Mouse (Mus musculus) erythroblast, adult 5-6 weeks (primary cell): ENCODE results near the gene Cdc14a. TPM values are rescaled to one million over a fixed set of nuclear protein-coding genes. Genes with fewer than 3 reads are reported as not detected.

Experiments used
- ATAC-seq: replicated peaks from 2 replicates; pipeline ENCODE4 v1.8.0; 2016; ENCODE audit warnings: moderate number of reproducible peaks, mild to moderate bottlenecking, moderate TSS enrichment, inconsistent platforms; ENCODE audit not compliant: poor library complexity, low FRiP score, severe bottlenecking
- total RNA-seq, 2 experiments: library from RNA; stranded (forward) in 1 of 2; stranded (reverse) in 1 of 2; fragments of 150-400 nt in 1 of 2; fragments of 200-764, 138-1000 nt in 1 of 2; gene quantifications; 2 replicates each; pipeline versions ENCODE4 v1.2.3 to v1.2.4; 2015 to 2017; ENCODE audit warnings: low replicate concordance in 2 of 2

Cdc14a gene
- total RNA-seq, 2 experiments from 2014 or later = 16.9 to 18.0 TPM

GRCm38 (mm10) chr3:116335036-116335435 is 88.8 kb downstream of the Cdc14a start:
- ATAC-seq = no peak

GRCm38 (mm10) chr3:116333711-116334110 is 90.1 kb downstream of the Cdc14a start:
- no peak for ATAC-seq

GRCm38 (mm10) chr3:116333229-116333628 is 90.6 kb downstream of the Cdc14a start:
- ATAC-seq = 0 out of 2 replicates have a peak, but pooled peaks have one; percentile 48

- ATAC-seq = peak; percentile 68; the same call in 1 of the 2 replicates
These were observed 91.9 kb downstream of the Cdc14a start for GRCm38 (mm10) chr3:116331811-116332464.

- ATAC-seq = no peak
These were observed 93.9 kb downstream of the Cdc14a start for GRCm38 (mm10) chr3:116329976-116330375.

DNA sequence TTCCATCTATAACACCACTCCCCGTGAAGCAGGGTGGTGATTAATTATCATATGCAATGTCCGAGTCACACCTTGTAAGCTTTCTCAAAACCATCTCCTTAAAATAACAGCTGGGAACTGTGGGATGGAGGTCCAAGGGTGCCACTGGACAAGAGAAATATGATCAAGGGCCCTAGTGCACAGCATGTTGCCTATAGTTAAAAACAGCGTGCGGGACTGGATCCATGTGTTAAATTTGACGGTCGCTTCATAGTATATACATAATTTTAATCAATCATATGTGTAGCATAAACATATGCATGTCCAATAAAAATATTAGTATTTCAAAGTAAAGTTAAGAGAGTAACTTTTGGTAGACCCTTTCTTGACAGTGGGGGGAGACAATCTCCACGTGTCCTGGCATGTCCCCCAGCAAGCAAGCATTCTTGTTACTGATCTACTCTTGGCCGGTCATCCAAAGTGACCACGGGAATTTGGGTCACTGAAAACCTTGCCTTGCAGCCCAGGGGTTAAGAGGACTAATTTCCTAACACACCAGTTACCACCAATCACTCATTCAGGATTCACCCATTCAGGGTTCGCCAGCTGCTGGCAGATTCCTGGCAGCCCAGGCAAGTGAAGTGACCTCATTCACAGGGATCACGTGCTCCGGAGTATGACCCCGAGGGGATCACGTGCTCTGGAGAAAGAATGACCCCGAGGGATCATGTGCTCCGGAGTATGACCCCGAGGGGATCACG is 94.6 kb downstream of the Cdc14a start:
- no peak for ATAC-seq

- 0 out of 2 replicates have a peak, but pooled peaks have one; percentile 18 for ATAC-seq
These were observed 96.2 kb downstream of the Cdc14a start for GRCm38 (mm10) chr3:116327616-116328004.

DNA sequence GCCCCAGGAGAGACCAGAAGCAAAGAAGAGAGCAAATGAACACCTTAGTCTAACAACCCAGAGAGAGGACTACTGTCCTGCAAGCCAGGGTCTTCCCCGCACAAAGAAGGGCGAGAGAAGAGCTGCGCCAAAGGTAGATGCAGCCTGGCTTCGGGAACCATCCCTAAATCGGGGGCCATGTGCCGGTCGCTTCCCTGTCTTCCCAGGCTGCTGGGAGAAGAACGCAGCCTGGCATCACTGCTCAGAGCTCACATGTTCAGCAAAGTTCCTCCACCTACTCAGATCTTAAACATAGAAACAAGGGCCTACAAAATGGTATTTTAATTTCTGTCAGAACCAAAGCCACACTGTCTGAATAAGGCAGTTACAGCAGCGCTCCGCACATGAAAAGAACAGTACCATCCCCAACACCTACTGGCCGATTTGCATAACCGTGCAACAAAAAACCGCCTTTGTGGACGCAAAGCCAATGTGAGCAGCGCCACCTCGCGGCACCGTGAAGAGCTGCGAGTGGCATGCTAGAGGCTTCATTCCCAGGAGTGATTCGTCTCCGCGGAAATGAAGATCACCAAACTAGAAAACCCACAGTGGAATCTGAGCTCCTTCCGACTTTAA is 96.7 kb downstream of the Cdc14a start:
- peak; percentile 60 for ATAC-seq

DNA sequence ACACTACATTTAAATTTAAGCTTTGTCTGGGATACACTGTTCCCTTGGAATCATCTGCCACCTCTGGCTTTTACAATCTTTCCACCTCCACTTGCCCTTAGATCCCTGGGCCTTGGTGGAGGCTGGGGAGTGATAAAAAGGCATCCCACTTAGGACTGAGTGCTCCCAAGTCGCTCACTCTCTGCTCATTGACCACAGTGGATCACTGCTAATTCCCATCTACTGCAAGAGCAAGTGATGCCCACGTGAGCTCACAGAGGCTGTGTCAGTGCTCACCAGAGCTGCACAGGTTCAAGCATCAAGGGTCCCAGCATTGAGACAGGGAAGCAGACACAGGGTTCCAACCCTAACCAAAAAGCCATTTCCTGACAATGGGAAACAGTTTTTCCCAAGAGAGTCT is 98.3 kb downstream of the Cdc14a start:
- ATAC-seq = no peak

DNA sequence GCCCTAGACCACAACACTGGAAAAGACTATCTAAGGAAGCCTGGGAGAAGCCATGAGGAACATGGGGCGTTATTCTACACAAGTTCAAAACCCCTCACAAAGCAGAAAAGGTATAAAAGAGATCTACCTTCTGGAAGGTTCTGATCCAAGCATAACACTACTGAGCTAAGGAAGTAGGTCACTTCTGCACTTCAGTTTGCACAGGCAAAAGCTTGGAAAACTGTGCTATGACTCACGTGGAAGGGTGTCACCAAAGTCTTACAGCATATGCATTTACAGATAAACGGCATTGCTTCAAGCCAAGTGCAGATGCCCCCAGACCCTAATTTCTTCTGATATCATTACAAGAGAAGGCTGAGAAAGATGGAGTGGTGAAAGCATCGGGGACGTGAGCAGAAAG is 104.1 kb downstream of the Cdc14a start:
- no peak for ATAC-seq

- ATAC-seq = no peak
These were observed 112.0 kb downstream of the Cdc14a start for GRCm38 (mm10) chr3:116311838-116312237.

DNA sequence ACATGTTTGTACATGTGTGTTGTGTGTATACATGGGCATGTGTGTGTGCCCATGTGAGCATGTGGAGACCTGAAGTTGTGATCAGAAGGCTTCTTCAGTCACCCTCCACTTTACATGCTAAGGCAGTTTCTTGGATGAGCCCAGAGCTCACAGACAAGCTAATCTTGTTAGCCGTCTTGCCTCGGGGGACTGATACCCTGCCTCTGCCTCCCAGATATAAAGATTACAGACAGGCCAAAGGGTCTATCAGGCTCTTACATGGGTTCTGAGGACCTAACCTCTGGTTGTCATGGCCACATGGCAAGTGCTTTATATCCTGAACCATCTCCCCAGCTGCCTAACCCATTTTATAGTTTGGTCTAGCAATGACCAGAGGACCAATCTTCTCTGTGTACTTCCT is 112.7 kb downstream of the Cdc14a start:
- no peak for ATAC-seq

DNA sequence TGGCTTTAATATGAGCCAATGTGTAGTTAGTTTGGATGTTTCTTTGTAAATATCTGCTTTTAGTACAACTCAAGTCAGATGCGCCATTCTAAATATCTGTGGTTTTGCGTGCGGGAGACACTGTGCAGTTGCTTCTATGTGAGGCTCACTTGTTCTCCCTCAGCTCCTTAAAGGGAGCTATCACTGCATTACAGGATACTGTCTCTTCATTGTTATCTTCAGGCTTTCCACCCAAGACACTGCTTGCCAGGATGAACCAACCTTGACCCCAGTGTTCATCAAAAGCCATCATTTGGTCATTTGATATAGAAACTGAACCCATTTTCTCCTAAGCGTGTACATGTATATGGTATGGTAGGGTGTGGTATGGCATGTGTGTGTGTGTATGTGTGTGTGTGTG is 113.2 kb downstream of the Cdc14a start:
- ATAC-seq = 0 out of 2 replicates have a peak, but pooled peaks have one; percentile 24

DNA sequence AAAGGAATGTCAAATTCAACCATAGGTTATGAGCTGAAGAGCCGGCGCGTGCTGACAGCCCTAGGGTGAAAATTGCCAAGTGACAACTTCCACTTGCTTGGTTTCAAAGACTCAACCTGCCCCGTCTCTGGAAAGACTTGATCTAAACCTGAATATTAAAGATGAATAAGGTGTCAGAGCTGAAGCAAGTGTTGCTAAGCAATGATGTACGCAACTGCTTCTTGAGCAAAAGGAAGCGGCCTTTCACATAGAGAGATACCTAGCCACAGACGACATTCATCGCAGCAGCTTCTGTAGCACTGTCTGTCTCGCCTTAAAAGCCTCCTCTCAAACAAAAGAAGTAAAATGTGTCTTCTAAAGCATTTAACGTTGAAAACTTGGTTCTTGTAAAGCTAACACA is 113.8 kb downstream of the Cdc14a start:
- ATAC-seq = no peak

DNA sequence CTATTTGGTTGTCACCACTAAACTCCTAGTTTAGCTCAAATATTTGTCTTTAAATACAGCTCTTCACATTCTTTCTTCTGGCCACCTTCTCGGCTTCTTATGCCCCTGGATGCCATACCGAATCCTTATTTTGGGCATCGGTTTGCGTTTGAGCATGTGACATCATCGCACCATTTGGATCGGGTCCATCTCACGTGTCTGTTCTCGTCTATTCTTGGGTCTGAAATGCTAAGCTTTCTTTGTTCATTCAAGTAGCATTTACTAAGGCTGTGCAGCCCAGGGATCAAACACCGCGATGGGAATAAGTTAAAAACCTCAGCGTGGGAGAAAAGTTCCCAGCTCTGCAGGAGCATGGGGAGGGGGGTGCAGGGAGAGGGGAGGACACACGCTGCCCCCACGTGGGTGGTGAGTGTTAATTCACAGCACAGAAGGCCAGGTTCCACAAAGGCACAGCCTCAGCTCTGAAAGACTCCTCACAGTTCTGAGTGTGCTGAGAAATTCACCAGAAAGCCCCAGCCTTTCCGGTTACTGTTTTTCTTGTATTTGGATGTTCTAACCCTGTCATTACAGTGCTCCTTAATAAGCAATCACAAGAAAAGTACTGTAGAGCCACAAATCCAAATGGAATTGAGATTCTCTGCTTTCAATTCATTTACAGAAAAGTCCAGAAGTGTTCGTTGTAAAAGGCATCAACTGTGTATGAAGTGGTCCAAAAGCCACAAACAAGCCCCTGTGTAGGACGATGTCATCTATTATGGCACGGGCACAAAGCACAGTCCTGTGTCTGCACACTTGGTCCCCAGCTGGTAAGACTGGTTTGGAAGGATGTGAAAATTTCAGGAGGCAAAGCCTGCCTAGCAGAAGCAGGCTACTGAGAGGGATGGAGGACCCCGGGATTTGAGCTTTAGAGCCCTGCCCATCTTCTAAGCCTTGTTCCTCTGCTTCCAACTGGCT is 118.8 kb downstream of the Cdc14a start:
- ATAC-seq = no peak

- no peak for ATAC-seq
These were observed 121.3 kb downstream of the Cdc14a start for GRCm38 (mm10) chr3:116302581-116302980.

- no peak for ATAC-seq
These were observed 122.1 kb downstream of the Cdc14a start for GRCm38 (mm10) chr3:116301754-116302153.

DNA sequence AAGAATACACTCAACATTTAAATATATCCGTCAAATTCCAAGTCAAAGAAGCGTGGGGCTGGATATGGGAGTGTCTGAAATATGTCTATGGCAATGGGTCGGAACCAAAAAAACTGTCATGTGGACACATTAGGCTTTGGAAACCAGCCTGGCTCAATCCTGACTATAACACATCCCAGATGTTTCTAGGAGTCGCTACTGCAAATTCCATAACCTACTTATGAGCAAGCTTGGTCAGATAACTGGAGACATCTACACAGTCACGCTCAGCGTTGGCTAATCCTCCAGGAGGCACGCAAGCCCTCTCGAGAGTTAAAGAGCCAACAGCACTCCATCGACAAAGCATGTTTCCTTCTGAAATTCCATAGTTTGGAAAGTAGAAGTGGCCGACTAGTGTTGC is 125.1 kb downstream of the Cdc14a start:
- no peak for ATAC-seq

DNA sequence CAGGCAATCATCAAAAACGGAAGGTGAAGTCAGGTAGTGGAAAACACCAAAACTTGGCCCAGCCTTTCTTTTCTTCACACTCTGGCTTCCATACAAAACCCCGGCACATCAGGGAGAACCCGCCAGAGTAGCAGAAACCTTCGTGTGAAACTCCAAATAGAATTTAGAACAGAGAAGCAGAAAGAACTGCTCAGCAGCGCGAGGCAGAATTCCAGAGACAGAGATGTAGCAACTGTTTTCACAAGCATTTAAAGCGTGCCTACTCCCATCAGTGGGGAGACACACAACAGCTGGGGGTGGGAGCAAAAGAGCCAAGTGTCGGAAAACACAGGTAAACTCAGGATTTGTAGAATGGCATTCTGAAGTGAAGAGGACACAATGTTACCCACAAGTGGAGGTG is 125.8 kb downstream of the Cdc14a start:
- ATAC-seq = no peak

DNA sequence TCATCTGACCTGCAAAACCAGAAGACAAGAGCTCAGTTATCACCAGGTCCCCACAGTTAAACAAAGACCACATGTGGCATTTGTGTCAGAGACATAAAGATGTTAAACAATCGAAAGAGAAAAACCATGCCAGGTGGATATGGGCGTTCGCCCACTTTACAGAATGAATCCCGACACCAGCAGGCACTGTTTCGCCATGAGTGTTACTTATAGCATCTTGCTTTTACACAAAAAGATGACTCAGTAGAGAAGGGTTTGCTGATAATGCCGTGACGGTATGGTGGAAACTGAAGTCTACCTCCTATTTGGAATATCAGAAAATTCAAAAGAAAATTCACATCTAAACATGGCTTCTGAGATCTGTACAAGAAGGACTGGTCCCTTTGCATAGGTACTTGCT is 126.7 kb downstream of the Cdc14a start:
- ATAC-seq = no peak
